Comparison of ENCODE assay signal across 21 mouse cellular contexts in genomic region chr10:42693482-42693881, GRCm38 (mm10).
DNase-seq lines count a peak whose midpoint lies in the region; ATAC-seq and TF ChIP-seq lines count a peak whose summit lies in the region.
"Had no signal": no experiment of that assay in that cellular context is flagged by ENCODE, and none has a peak within 500 bp of the region (broad histone marks: within the 10 kb centered on the region; RNA-seq: fewer than 3 reads in every experiment).

No protein-coding gene starts in this region.

- no peaks in the 10 kb centered on the region for H3K9me3 ChIP-seq in forebrain, embryonic 11.5 days (ENCODE audit: control insufficient read depth, low read length)
- H3K9me3 ChIP-seq: embryonic facial prominence, embryonic 10.5 days; hindbrain, embryonic 12.5 days; stomach, embryonic 15.5 days had no signal

- DNase-seq in layer of hippocampus, adult 2 months (ENCODE audit: low spot score in 2 of 2) = no peak
- DNase-seq in layer of hippocampus, adult 9-10 months (ENCODE audit: low spot score) = no peak
- DNase-seq in thymus, postnatal 0 days (ENCODE audit: low spot score) = peak; percentile 23
- DNase-seq in thymus, postnatal 25 days = no peak
- no peak for DNase-seq in urinary bladder, postnatal 4 days (ENCODE audit: low spot score in 2 of 2)
- no peak for DNase-seq in forebrain, embryonic 11.5 days (ENCODE audit: low spot score)
- DNase-seq: cerebellum, adult 8-10 months; gastrocnemius, postnatal 14 days; heart, adult 2 months; lung, embryonic 14.5 days; midbrain, embryonic 14.5 days; right cerebral cortex, postnatal 14 days; thymus, adult 2 months had no signal

- TF ChIP-seq CTCF in layer of hippocampus, adult 2 months (conservative IDR thresholded peaks at IDR 0.05) = peak; percentile 40

- WGBS in forebrain, embryonic 11.5 days = 72% methylated on average over 2 of the region's 2 CpGs

- H3K36me3 ChIP-seq in forebrain, embryonic 11.5 days (ENCODE audit: control insufficient read depth, insufficient read depth, low read length) = no peaks in the 10 kb centered on the region
- H3K36me3 ChIP-seq: stomach, embryonic 15.5 days had no signal

- peaks cover 5% of the 10 kb centered on the region; the same call in 1 of the 2 replicates for H3K4me1 ChIP-seq in forebrain, embryonic 11.5 days (replicated peaks; ENCODE audit: control insufficient read depth, insufficient read depth, low read length)
- H3K4me1 ChIP-seq: stomach, embryonic 15.5 days had no signal

- no peaks in the 10 kb centered on the region for H3K27me3 ChIP-seq in forebrain, embryonic 11.5 days (ENCODE audit: control insufficient read depth, insufficient read depth, low read length)
- H3K27me3 ChIP-seq: forebrain, embryonic 13.5 days; hindbrain, embryonic 12.5 days; stomach, embryonic 15.5 days had no signal

- H3K9ac ChIP-seq in forebrain, embryonic 11.5 days (ENCODE audit: low read length) = no peak overlapping the region
- H3K9ac ChIP-seq: forebrain, embryonic 13.5 days; hindbrain, embryonic 12.5 days; lung, embryonic 14.5 days; stomach, embryonic 15.5 days had no signal

- H3K4me2 ChIP-seq in forebrain, embryonic 11.5 days (ENCODE audit: low read depth, low read length, severe bottlenecking) = no peak overlapping the region
- H3K4me2 ChIP-seq: forebrain, embryonic 13.5 days; hindbrain, embryonic 12.5 days; lung, embryonic 14.5 days; stomach, embryonic 15.5 days had no signal

- H3K27ac ChIP-seq in layer of hippocampus, adult 2 months = no peak overlapping the region
- no peak overlapping the region for H3K27ac ChIP-seq in forebrain, embryonic 11.5 days (ENCODE audit: low read depth, low read length)
- H3K27ac ChIP-seq: embryonic facial prominence, embryonic 10.5 days; forebrain, embryonic 13.5 days; heart, adult 2 months; hindbrain, embryonic 12.5 days; macrophage; stomach, embryonic 15.5 days had no signal

- 0 out of 2 replicates have a peak, but pooled peaks have one; percentile 39 for ATAC-seq in common myeloid progenitor, adult 5-6 weeks (replicated peaks; ENCODE audit: low read depth, poor library complexity, severe bottlenecking)
- no peak for ATAC-seq in forebrain, embryonic 11.5 days (replicated peaks; ENCODE audit: low FRiP score)
- ATAC-seq: forebrain, embryonic 13.5 days; inflammation-experienced regulatory T-cells, adult 6 months had no signal

- no peak overlapping the region for H3K4me3 ChIP-seq in layer of hippocampus, adult 2 months
- H3K4me3 ChIP-seq in forebrain, embryonic 11.5 days (ENCODE audit: low read depth, low read length) = no peak overlapping the region
- H3K4me3 ChIP-seq: embryonic facial prominence, embryonic 10.5 days; forebrain, embryonic 13.5 days; heart, adult 2 months; hindbrain, embryonic 12.5 days; myocyte; stomach, embryonic 15.5 days had no signal
